Mouse (Mus musculus) testis, adult 2 months (tissue): ENCODE results near the gene Gm13889.

Experiments
- CTCF ChIP-seq: fragments of 200-500 bp; IDR thresholded peaks from 2 replicates; pipeline ENCODE4 v1.5.1; 2012; ENCODE audit warnings: low read depth, mild to moderate bottlenecking, inconsistent platforms, low read length, moderate library complexity; ENCODE audit not compliant: control insufficient read depth, insufficient read depth, insufficient replicate concordance
- POLR2A ChIP-seq: fragments of 200-500 bp; IDR thresholded peaks from 2 replicates; pipeline ENCODE4 v1.6.1; 2012; ENCODE audit warnings: low read depth, mild to moderate bottlenecking, inconsistent platforms, low read length, moderate library complexity; ENCODE audit not compliant: control insufficient read depth

DNA sequence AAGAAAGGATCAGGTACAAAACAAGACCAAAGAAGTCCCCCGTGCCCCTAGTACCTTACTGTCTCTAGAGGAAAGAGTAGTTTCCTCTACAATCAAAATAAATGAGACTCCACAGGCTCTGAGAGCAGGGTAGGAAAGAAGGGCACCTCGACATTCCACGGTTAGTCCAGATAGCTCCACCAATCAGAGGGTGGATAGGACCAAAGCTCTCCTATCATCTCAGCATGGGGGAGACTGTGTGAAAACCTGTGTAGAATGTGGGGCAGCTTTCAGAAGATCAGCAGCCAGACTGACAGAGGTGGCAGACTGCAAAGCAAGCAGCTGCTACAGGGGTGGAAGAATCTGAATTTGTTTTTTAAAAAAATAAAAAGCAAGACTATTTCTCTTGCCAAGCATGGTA lies 35.8 kb upstream of the Gm13889 start:
- TF ChIP-seq CTCF (no peak), POLR2A (no peak)
